ENCODE assay signal across 8 mouse cellular contexts in the genomic region with DNA sequence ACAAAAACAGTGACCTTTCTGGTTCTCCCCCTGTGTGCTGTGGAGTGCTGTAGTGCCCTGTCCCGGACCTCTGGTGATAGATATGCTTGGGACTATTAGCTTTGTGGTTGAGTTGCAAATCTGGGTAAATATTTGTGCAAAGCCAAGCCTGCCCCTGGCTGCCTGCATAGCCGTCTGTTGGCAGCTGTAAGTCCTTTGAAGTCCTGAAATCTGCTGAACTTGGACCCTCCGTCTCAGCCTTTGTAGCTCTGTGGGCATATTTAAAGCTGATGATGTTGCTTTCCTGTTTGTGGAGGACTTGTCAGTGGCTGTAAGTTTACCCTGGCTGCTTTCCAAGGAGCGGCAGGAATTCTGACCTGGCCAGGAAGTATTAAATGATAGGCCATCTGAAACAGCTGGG.
A peak's percentile ranks its signal among the peaks of the same experiment; 100 is the strongest.
DNase-seq lines count a peak whose midpoint lies in the region; ATAC-seq and TF ChIP-seq lines count a peak whose summit lies in the region.

No protein-coding gene starts in this region.

- H3K27me3 ChIP-seq in liver, embryonic 14.5 days (ENCODE audit: control insufficient read depth, insufficient read depth, low read length), result no peaks in the 10 kb centered on the region; the same call in 1 of the 2 replicates

- no peak for TF ChIP-seq EP300 in liver, embryonic 14.5 days (IDR thresholded peaks at IDR 0.05; ENCODE audit: low read depth)

- H3K27ac ChIP-seq in liver, embryonic 14.5 days, result no peak overlapping the region

- H3K9ac ChIP-seq in liver, embryonic 14.5 days (replicated peaks), result no peak overlapping the region

- TF ChIP-seq CTCF in liver, embryonic 14.5 days (IDR thresholded peaks at IDR 0.05; ENCODE audit: low read depth), result no peak

- H3K4me2 ChIP-seq in liver, embryonic 14.5 days (ENCODE audit: low read depth), result no peak overlapping the region; the same call in 1 of the 2 replicates

- H3K4me1 ChIP-seq in liver, embryonic 14.5 days (replicated peaks; ENCODE audit: control insufficient read depth in 2 of 2, insufficient read depth in 2 of 2, low read length in 1 of 2), result peaks cover 3 to 20% of the 10 kb centered on the region in 2 experiments; a peak in 3 of 4 replicates

- peak; percentile 59 for DNase-seq in embryo, embryonic 10 days (ENCODE audit: low spot score)
- DNase-seq in embryo, embryonic 9.5 days (ENCODE audit: extremely low spot score), result no peak
- DNase-seq in urinary bladder, postnatal 36 days (ENCODE audit: low spot score in 2 of 2), result peak; percentile 18 to 26
- DNase-seq in urinary bladder, postnatal 25 days (ENCODE audit: low spot score), result no peak
- peak; percentile 28 to 49 (median 42) for DNase-seq in liver, embryonic 14.5 days (ENCODE audit: low read depth in 3 of 3, low spot score in 3 of 3)
- DNase-seq in thymus, postnatal 25 days, result no peak
- DNase-seq in gastrocnemius, adult 8-10 months (ENCODE audit: low spot score in 2 of 2), result no peak

- WGBS in liver, embryonic 14.5 days (ENCODE audit: insufficient replicate concordance), result 42% methylated on average over 4 of the region's 4 CpGs

- H3K9me3 ChIP-seq in liver, embryonic 14.5 days (ENCODE audit: control insufficient read depth, low read length), result no peaks in the 10 kb centered on the region

- H3K36me3 ChIP-seq in liver, embryonic 14.5 days (replicated peaks; ENCODE audit: control insufficient read depth, insufficient read depth, low read depth), result no peaks in the 10 kb centered on the region

- peak; percentile 63 for ATAC-seq in liver, embryonic 14.5 days (ENCODE audit: insufficient read depth)
- ATAC-seq in megakaryocyte-erythroid progenitor cell, adult 5-6 weeks (replicated peaks; ENCODE audit: low FRiP score, low TSS enrichment, poor library complexity, severe bottlenecking), result no peak

- H3K4me3 ChIP-seq in liver, embryonic 14.5 days (ENCODE audit: insufficient read depth in 1 of 2, low read depth in 2 of 2, low read length in 2 of 2), result no peak overlapping the region

Comparison
In these comparisons a context has a peak if more than half of its experiments do, and no peak if none do; other contexts are left out.
1. DNase-seq: peak in embryo, embryonic 10 days (single experiment), urinary bladder, postnatal 36 days (2 of 2) and liver, embryonic 14.5 days (3 of 3); none in embryo, embryonic 9.5 days (single experiment), urinary bladder, postnatal 25 days (single experiment), thymus, postnatal 25 days (single experiment) and gastrocnemius, adult 8-10 months (0 of 2).